Mouse (Mus musculus): ENCODE measurements around the gene Zfp661. TPM values are rescaled to one million over a fixed set of nuclear protein-coding genes. Genes with fewer than 3 reads are reported as not detected.
"Not testable (repeated sequence)": the region's sequence is repeated elsewhere in the genome, so short reads cannot be mapped to it uniquely, and the experiment has no call there.

Zfp661 gene
- total RNA-seq (2021) = 1 to 10 TPM; 2.0 to 3.0 TPM
- long read RNA-seq, experiment 1, partial matches to known transcripts = 1 of 6 reads
- long read RNA-seq, experiment 1, other reads (novel, unspliced or antisense) = 1 of 6 reads
- long read RNA-seq, experiment 2, partial matches to known transcripts = 3 of 8 reads
- long read RNA-seq, experiment 2, other reads (novel, unspliced or antisense) = 3 of 8 reads

GRCm38 (mm10) chr2:127586694-127587513, at the start of gene Zfp661, which contains the start of gene Mrps5:
Zfp661 (minus strand) TSS chr2:127587094.
Mrps5 (plus strand) TSS chr2:127587222.
- DNase-seq (ENCODE audit: low spot score) = peak; percentile 84

GRCm38 (mm10) chr2:127635581-127635980, 48.7 kb upstream of the Zfp661 start:
- no peak for DNase-seq (ENCODE audit: low spot score)

GRCm38 (mm10) chr2:127632601-127633000, 45.7 kb upstream of the Zfp661 start:
- no peak for DNase-seq (ENCODE audit: low spot score)

- DNase-seq (ENCODE audit: low spot score) = no peak
Observed at GRCm38 (mm10) chr2:127627990-127628570, 41.2 kb upstream of the Zfp661 start.

- no peak for DNase-seq (ENCODE audit: low spot score)
Observed at GRCm38 (mm10) chr2:127627354-127627753, 40.5 kb upstream of the Zfp661 start.

GRCm38 (mm10) chr2:127625659-127626058, 38.8 kb upstream of the Zfp661 start:
- DNase-seq (ENCODE audit: low spot score) = no peak

- DNase-seq (ENCODE audit: low spot score) = no peak
Observed at GRCm38 (mm10) chr2:127624786-127625185, 37.9 kb upstream of the Zfp661 start.

GRCm38 (mm10) chr2:127622065-127622464, 35.2 kb upstream of the Zfp661 start:
- DNase-seq (ENCODE audit: low spot score) = no peak

- DNase-seq (ENCODE audit: low spot score) = no peak
Observed at GRCm38 (mm10) chr2:127619311-127619710, 32.4 kb upstream of the Zfp661 start.

GRCm38 (mm10) chr2:127612288-127612687, 25.4 kb upstream of the Zfp661 start:
- no peak for DNase-seq (ENCODE audit: low spot score)

GRCm38 (mm10) chr2:127611386-127611785, 24.5 kb upstream of the Zfp661 start:
- DNase-seq (ENCODE audit: low spot score) = no peak

GRCm38 (mm10) chr2:127608986-127609385, 22.1 kb upstream of the Zfp661 start:
- DNase-seq (ENCODE audit: low spot score) = no peak

GRCm38 (mm10) chr2:127608234-127608633, 21.3 kb upstream of the Zfp661 start:
- peak; percentile 12 for DNase-seq (ENCODE audit: low spot score)

- DNase-seq (ENCODE audit: low spot score) = no peak
Observed at GRCm38 (mm10) chr2:127605203-127605602, 18.3 kb upstream of the Zfp661 start.

- not testable (repeated sequence) for DNase-seq (ENCODE audit: low spot score)
Observed at GRCm38 (mm10) chr2:127603383-127603782, 16.5 kb upstream of the Zfp661 start.

- DNase-seq (ENCODE audit: low spot score) = no peak
Observed at GRCm38 (mm10) chr2:127590840-127591239, 3.9 kb upstream of the Zfp661 start.

- DNase-seq (ENCODE audit: low spot score) = no peak
Observed at GRCm38 (mm10) chr2:127590204-127590603, 3.3 kb upstream of the Zfp661 start.

- DNase-seq (ENCODE audit: low spot score) = no peak
Observed at GRCm38 (mm10) chr2:127588897-127589296, 2.0 kb upstream of the Zfp661 start.

- DNase-seq (ENCODE audit: low spot score) = no peak
Observed at GRCm38 (mm10) chr2:127587514-127587844, 585 bp upstream of the Zfp661 start.

- DNase-seq (ENCODE audit: low spot score) = peak; percentile 92
Observed at GRCm38 (mm10) chr2:127584436-127584858, 2.4 kb downstream of the Zfp661 start.

GRCm38 (mm10) chr2:127573322-127573721, 13.6 kb downstream of the Zfp661 start:
- DNase-seq (ENCODE audit: low spot score) = no peak
